Mouse (Mus musculus): Measurements from ENCODE around the gene Tecta. TPM values are rescaled to one million over a fixed set of nuclear protein-coding genes. Genes with fewer than 3 reads are reported as not detected.

The Tecta gene
- polyA plus RNA-seq, 1 experiment from 2014 or later, result 0.14 TPM

DNA sequence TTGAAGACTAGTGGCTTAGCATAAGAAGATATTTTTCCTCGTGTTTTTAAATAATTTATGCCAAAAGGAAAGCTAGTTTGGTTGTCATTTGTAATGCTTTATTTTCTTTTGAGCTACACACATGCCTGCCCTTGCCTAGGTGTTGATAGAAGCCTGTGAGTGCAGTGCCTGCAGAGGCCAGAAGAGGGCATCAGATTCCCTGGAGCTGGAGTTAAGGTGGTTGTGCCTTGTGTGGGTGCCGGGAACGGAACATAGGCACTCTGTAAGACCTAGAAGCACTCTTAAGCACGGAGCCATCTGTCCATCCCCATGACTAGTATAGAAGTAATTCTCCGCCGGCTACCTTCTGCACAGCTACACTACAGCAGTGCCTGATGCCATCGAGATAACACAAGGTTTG, 79.1 kb downstream of the Tecta start:
- 0 out of 2 replicates have a peak, but pooled peaks cover 3% of the 10 kb centered on the region for H3K9me3 ChIP-seq (replicated peaks; ENCODE audit: control insufficient read depth, low read length)
- no peak overlapping the region for H3K27ac ChIP-seq (ENCODE audit: low read length)
- H3K4me3 ChIP-seq (ENCODE audit: low read depth, low read length), result no peak overlapping the region
- 77% methylated on average over 7 of the region's 7 CpGs for WGBS (ENCODE audit: insufficient replicate concordance)
- H3K9ac ChIP-seq (ENCODE audit: low read depth, low read length), result no peak overlapping the region
- no peak overlapping the region for H3K4me2 ChIP-seq (ENCODE audit: low read depth, low read length)
- no peak for ATAC-seq (ENCODE audit: low read depth)
- no peaks in the 10 kb centered on the region for H3K36me3 ChIP-seq (ENCODE audit: control insufficient read depth, insufficient read depth)
- H3K4me1 ChIP-seq (ENCODE audit: control insufficient read depth, low read depth, low read length), result no peaks in the 10 kb centered on the region
- H3K27me3 ChIP-seq (ENCODE audit: control insufficient read depth, insufficient read depth, low read depth, low read length), result peaks cover 2% of the 10 kb centered on the region; the same call in 1 of the 2 replicates

DNA sequence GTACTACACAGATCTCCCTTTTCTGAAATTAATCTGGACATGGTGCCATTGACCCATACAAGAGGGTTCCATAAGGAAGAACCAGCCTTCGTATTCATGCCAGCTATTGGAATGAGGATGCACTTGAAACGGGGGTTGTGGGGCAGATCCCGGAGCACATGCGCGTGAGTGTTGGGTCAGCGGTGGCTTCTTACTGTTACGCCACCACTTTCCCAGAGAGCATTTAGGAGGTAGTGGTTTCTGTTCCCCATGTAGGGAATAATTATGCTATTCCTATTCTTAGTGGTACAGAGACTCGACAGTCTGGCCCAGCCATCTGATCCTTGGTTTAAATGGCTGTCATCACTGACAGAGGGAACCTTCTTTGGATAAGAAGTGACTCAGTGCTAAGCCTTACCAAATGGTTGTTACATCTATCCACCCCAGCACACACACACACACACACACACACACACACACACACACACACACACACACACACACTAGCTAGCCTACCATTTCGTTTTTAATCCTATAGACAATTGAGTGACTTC, 81.2 kb downstream of the Tecta start:
- no peak overlapping the region for H3K4me3 ChIP-seq (ENCODE audit: low read depth, low read length)
- 0 out of 2 replicates have a peak, but pooled peaks cover 3% of the 10 kb centered on the region for H3K9me3 ChIP-seq (replicated peaks; ENCODE audit: control insufficient read depth, low read length)
- WGBS (ENCODE audit: insufficient replicate concordance), result 64% methylated on average over 9 of the region's 9 CpGs
- ATAC-seq (ENCODE audit: low read depth), result no peak
- no peaks in the 10 kb centered on the region for H3K4me1 ChIP-seq (ENCODE audit: control insufficient read depth, low read depth, low read length)
- no peaks in the 10 kb centered on the region for H3K27me3 ChIP-seq (ENCODE audit: control insufficient read depth, insufficient read depth, low read depth, low read length)
- H3K27ac ChIP-seq (ENCODE audit: low read length), result no peak overlapping the region
- no peak overlapping the region for H3K4me2 ChIP-seq (ENCODE audit: low read depth, low read length)
- no peaks in the 10 kb centered on the region for H3K36me3 ChIP-seq (ENCODE audit: control insufficient read depth, insufficient read depth)
- no peak overlapping the region for H3K9ac ChIP-seq (ENCODE audit: low read depth, low read length)

DNA sequence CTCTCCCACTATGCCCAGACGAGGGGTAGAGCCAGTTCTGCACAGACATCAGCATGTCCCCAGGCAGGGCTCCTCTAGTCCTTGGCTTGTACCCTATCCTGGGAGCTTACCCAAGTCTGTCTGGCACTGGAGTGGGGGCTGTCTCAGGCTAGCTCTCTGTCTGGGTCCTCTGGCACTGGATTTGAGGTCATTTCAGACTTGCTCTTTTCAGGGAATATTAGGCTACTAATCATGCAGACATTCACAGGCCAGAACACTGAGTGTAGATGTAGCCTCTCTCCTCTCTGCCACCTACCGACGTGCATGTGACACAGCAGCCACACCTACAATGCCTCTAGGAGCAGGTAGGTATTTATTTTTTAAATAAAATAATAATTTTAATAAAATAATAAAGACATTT, 82.4 kb downstream of the Tecta start:
- Histone ChIP-seq H3K9me3 (replicated peaks; ENCODE audit: control insufficient read depth, low read length) (0 out of 2 replicates have a peak, but pooled peaks cover 3% of the 10 kb centered on the region), H3K27ac (ENCODE audit: low read length) (no peak overlapping the region), H3K4me1 (ENCODE audit: control insufficient read depth, low read depth, low read length) (no peaks in the 10 kb centered on the region), H3K27me3 (ENCODE audit: control insufficient read depth, insufficient read depth, low read depth, low read length) (no peaks in the 10 kb centered on the region), H3K9ac (ENCODE audit: low read depth, low read length) (no peak overlapping the region), H3K4me3 (ENCODE audit: low read depth, low read length) (no peak overlapping the region), H3K36me3 (ENCODE audit: control insufficient read depth, insufficient read depth) (no peaks in the 10 kb centered on the region), H3K4me2 (ENCODE audit: low read depth, low read length) (no peak overlapping the region)
- ATAC-seq (ENCODE audit: low read depth), result no peak
- 37% methylated on average over 3 of the region's 3 CpGs for WGBS (ENCODE audit: insufficient replicate concordance)

DNA sequence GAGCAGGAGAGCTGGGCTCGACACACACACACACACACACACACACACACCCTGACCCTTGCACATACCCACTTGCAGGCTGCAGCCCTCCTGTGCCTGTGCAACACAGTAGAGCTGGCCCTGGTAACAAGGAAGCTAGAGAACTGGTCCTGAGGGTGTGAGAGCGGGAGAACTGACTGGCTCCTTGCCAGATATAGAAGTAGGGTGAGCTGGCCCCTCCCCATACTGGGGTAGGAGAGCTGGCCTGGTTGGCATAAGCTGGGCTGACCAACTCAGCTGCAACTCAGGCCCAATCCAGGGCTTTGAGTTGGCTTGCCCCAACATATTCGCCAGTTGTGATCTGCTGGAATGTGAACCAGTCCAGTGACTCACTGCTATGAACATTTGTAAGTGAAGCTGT, 83.9 kb downstream of the Tecta start:
- Histone ChIP-seq H3K4me1 (ENCODE audit: control insufficient read depth, low read depth, low read length) (no peaks in the 10 kb centered on the region), H3K4me2 (ENCODE audit: low read depth, low read length) (no peak overlapping the region), H3K4me3 (ENCODE audit: low read depth, low read length) (no peak overlapping the region), H3K9ac (ENCODE audit: low read depth, low read length) (no peak overlapping the region), H3K27ac (ENCODE audit: low read length) (no peak overlapping the region), H3K9me3 (replicated peaks; ENCODE audit: control insufficient read depth, low read length) (0 out of 2 replicates have a peak, but pooled peaks cover 1% of the 10 kb centered on the region), H3K27me3 (ENCODE audit: control insufficient read depth, insufficient read depth, low read depth, low read length) (no peaks in the 10 kb centered on the region), H3K36me3 (ENCODE audit: control insufficient read depth, insufficient read depth) (no peaks in the 10 kb centered on the region)
- WGBS (ENCODE audit: insufficient replicate concordance), result 54% methylated on average over 3 of the region's 3 CpGs
- ATAC-seq (ENCODE audit: low read depth), result no peak

DNA sequence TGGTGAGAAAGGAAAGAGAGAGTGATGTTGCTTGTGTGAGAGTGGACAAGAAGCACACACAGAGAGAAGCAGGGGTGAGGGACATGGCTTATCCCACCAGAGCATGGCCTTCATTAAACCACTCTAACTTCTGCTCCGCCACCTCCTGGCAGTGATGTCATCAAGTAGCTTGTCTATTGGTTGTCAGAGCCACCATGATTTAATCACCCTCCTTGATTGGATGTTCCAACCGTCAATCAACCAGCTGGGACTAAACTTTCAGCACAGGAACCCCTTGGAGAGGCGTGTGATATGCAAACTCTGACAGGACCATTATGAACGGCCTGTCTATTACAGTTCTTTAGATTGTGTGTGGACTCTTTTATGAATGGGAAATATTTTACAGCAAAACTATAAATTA, 84.8 kb downstream of the Tecta start:
- no peak for ATAC-seq (ENCODE audit: low read depth)
- Histone ChIP-seq H3K27me3 (ENCODE audit: control insufficient read depth, insufficient read depth, low read depth, low read length) (no peaks in the 10 kb centered on the region), H3K4me1 (ENCODE audit: control insufficient read depth, low read depth, low read length) (no peaks in the 10 kb centered on the region), H3K4me2 (ENCODE audit: low read depth, low read length) (no peak overlapping the region), H3K9me3 (replicated peaks; ENCODE audit: control insufficient read depth, low read length) (no peaks in the 10 kb centered on the region), H3K36me3 (ENCODE audit: control insufficient read depth, insufficient read depth) (no peaks in the 10 kb centered on the region), H3K4me3 (ENCODE audit: low read depth, low read length) (no peak overlapping the region), H3K9ac (ENCODE audit: low read depth, low read length) (no peak overlapping the region), H3K27ac (ENCODE audit: low read length) (no peak overlapping the region)
- WGBS (ENCODE audit: insufficient replicate concordance), result 50% methylated on average over 4 of the region's 4 CpGs

DNA sequence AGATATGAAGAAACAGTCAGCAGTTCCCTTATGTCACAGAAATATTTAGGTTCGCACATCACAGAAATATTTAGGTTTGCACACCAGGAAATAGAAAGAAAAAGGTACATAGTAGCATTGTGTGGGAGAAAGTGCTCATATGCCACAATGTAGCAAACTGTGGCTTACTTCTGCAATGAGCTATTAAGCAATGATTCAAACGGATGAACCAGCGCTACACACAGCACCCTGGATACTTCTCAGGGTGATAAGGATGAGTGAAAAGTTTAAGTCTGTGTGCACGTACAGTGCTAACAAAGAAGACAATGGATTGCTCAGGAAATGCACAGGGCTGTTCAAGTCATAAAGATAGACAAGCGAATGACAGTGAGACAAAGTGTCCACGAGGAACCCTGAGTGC, 85.3 kb downstream of the Tecta start:
- Histone ChIP-seq H3K27ac (ENCODE audit: low read length) (no peak overlapping the region), H3K9me3 (replicated peaks; ENCODE audit: control insufficient read depth, low read length) (no peaks in the 10 kb centered on the region), H3K9ac (ENCODE audit: low read depth, low read length) (no peak overlapping the region), H3K4me2 (ENCODE audit: low read depth, low read length) (no peak overlapping the region), H3K36me3 (ENCODE audit: control insufficient read depth, insufficient read depth) (no peaks in the 10 kb centered on the region), H3K4me1 (ENCODE audit: control insufficient read depth, low read depth, low read length) (no peaks in the 10 kb centered on the region), H3K4me3 (ENCODE audit: low read depth, low read length) (no peak overlapping the region), H3K27me3 (ENCODE audit: control insufficient read depth, insufficient read depth, low read depth, low read length) (no peaks in the 10 kb centered on the region)
- no peak for ATAC-seq (ENCODE audit: low read depth)
- 55% methylated on average over 6 of the region's 6 CpGs for WGBS (ENCODE audit: insufficient replicate concordance)

DNA sequence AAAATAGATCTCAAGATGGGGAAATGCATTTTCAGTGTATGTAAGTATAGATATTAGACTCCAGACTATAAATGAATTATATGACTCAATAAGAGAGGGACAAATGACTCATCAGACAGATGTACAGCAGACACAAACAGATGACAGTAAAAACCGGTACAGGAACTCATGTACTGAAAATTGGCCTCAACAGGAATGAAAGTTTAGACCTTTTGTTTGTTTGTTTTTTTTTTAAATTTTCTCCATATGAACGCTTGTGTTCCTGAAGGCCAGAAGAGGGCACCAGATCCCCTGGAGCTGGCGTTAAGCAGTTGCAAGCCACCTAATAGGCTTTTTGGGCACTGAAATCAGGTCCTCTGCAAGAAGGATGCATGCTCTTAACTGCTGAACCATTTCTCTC, 85.9 kb downstream of the Tecta start:
- no peaks in the 10 kb centered on the region for H3K36me3 ChIP-seq (ENCODE audit: control insufficient read depth, insufficient read depth)
- no peak for ATAC-seq (ENCODE audit: low read depth)
- H3K4me1 ChIP-seq (ENCODE audit: control insufficient read depth, low read depth, low read length), result no peaks in the 10 kb centered on the region
- no peaks in the 10 kb centered on the region for H3K27me3 ChIP-seq (ENCODE audit: control insufficient read depth, insufficient read depth, low read depth, low read length)
- H3K27ac ChIP-seq (ENCODE audit: low read length), result no peak overlapping the region
- no peak overlapping the region for H3K4me2 ChIP-seq (ENCODE audit: low read depth, low read length)
- no peak overlapping the region for H3K9ac ChIP-seq (ENCODE audit: low read depth, low read length)
- no peak overlapping the region for H3K4me3 ChIP-seq (ENCODE audit: low read depth, low read length)
- H3K9me3 ChIP-seq (replicated peaks; ENCODE audit: control insufficient read depth, low read length), result no peaks in the 10 kb centered on the region
- 9% methylated on average over 3 of the region's 3 CpGs for WGBS (ENCODE audit: insufficient replicate concordance)

DNA sequence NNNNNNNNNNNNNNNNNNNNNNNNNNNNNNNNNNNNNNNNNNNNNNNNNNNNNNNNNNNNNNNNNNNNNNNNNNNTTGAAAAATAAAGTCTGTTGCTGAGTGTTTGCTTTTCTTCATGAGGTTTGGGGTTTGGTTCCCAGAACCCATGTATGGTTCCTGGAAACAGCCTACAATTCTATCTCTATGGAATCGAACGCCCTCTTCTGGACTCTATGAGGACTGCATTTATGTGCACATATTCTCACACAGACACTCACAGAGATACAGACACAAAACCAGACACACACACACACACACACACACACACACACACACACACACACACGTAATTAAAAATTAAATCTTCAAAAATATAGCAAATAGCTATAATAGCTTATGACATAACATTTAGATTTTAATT, 88.4 kb downstream of the Tecta start:
- ATAC-seq (ENCODE audit: low read depth), result no peak
- no peaks in the 10 kb centered on the region for H3K4me1 ChIP-seq (ENCODE audit: control insufficient read depth, low read depth, low read length)
- no peaks in the 10 kb centered on the region for H3K36me3 ChIP-seq (ENCODE audit: control insufficient read depth, insufficient read depth)
- no peak overlapping the region for H3K4me3 ChIP-seq (ENCODE audit: low read depth, low read length)
- H3K9me3 ChIP-seq (replicated peaks; ENCODE audit: control insufficient read depth, low read length), result no peaks in the 10 kb centered on the region
- no peaks in the 10 kb centered on the region for H3K27me3 ChIP-seq (ENCODE audit: control insufficient read depth, insufficient read depth, low read depth, low read length)
- 54% methylated on average over 3 of the region's 3 CpGs for WGBS (ENCODE audit: insufficient replicate concordance)
- H3K4me2 ChIP-seq (ENCODE audit: low read depth, low read length), result no peak overlapping the region
- no peak overlapping the region for H3K27ac ChIP-seq (ENCODE audit: low read length)
- no peak overlapping the region for H3K9ac ChIP-seq (ENCODE audit: low read depth, low read length)

DNA sequence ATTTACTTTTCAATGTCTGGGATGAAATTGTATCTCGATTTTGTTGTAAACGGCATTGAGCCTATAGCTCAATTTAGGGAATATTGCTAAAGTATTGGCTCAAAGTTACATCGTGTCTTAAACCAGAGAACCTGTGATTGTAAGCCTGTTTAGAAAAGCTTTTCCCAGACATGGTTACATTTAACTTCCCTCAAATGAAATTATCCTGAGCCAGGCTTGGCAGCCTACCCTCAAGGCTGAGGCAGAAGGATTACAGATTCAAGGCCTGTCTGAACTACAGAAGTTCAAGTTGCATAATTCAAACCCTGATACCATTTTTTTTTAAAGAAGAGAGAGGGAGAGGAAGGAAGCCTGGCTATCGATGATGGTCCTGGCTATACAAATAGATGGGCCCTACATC, 95.8 kb downstream of the Tecta start:
- H3K9me3 ChIP-seq (replicated peaks; ENCODE audit: control insufficient read depth, low read length), result no peaks in the 10 kb centered on the region
- H3K9ac ChIP-seq (ENCODE audit: low read depth, low read length), result no peak overlapping the region
- H3K27ac ChIP-seq (ENCODE audit: low read length), result no peak overlapping the region
- no peak overlapping the region for H3K4me2 ChIP-seq (ENCODE audit: low read depth, low read length)
- H3K36me3 ChIP-seq (ENCODE audit: control insufficient read depth, insufficient read depth), result no peaks in the 10 kb centered on the region
- no peak for ATAC-seq (ENCODE audit: low read depth)
- no peaks in the 10 kb centered on the region for H3K27me3 ChIP-seq (ENCODE audit: control insufficient read depth, insufficient read depth, low read depth, low read length)
- H3K4me3 ChIP-seq (ENCODE audit: low read depth, low read length), result no peak overlapping the region
- no peaks in the 10 kb centered on the region for H3K4me1 ChIP-seq (ENCODE audit: control insufficient read depth, low read depth, low read length)
- WGBS (ENCODE audit: insufficient replicate concordance), result 70% methylated on average over 4 of the region's 4 CpGs
